Mouse (Mus musculus): Measurements from ENCODE around the gene Slfn8. TPM values are rescaled to one million over a fixed set of nuclear protein-coding genes. Genes with fewer than 3 reads are reported as not detected.

Gene Slfn8
- 4.1 TPM for polyA plus RNA-seq (2014; fragmentation: Illumina TruSeq; extraction: RNeasy Lipid Tissue Mini Kit (QIAGEN cat#74804); ENCODE audit: low read depth, low replicate concordance)

DNA sequence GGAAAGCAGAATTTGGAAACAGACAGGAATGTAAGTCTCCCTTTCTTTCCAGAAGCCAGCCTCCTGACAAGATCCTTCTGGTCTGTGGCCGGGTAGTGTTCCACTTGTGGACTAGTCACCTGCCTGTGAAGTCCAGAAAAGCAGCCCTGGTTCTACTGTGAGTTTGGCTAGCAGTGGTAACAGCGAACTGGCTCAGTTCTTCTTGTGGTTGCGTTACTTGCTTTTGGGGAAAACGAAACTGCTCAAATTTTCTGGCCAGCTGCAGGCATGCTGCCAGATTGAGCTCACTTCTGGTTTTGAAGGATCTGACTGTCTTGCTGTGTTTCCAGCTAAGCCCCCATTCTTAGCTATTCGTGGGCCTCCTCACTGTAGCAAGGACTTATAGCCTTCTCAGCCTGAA lies at the start of gene Slfn8:
TSS of gene Slfn8 (minus strand) at position 190 of the 400 bp plus-strand sequence.

GRCm38 (mm10) chr11:83064946-83065345 lies 44.3 kb upstream of the Slfn8 start, which contains the start of gene Slfn2:
Gene Slfn2 (plus strand): TSS chr11:83065112.

GRCm38 (mm10) chr11:82991469-82992166 lies 29.0 kb downstream of the Slfn8 start, which contains the start of gene Slfn9:
Gene Slfn9 (minus strand): TSS chr11:82991830.

Other genes with a start within 250 kb of the Slfn8 start
- 14.9 TPM for gene Lig3, start 239.7 kb downstream of the Slfn8 start, polyA plus RNA-seq (2014; fragmentation: Illumina TruSeq; extraction: RNeasy Lipid Tissue Mini Kit (QIAGEN cat#74804); ENCODE audit: low read depth, low replicate concordance)
- 28.4 TPM for gene Rffl, start 149.6 kb downstream of the Slfn8 start, polyA plus RNA-seq (2014; fragmentation: Illumina TruSeq; extraction: RNeasy Lipid Tissue Mini Kit (QIAGEN cat#74804); ENCODE audit: low read depth, low replicate concordance)
- gene Rad51d, start 130.2 kb downstream of the Slfn8 start, polyA plus RNA-seq (2014; fragmentation: Illumina TruSeq; extraction: RNeasy Lipid Tissue Mini Kit (QIAGEN cat#74804); ENCODE audit: low read depth, low replicate concordance), result 6.6 TPM
- not detected for gene Fndc8, start 128.7 kb downstream of the Slfn8 start, polyA plus RNA-seq (2014; fragmentation: Illumina TruSeq; extraction: RNeasy Lipid Tissue Mini Kit (QIAGEN cat#74804); ENCODE audit: low read depth, low replicate concordance)
- gene Nle1, start 112.4 kb downstream of the Slfn8 start, polyA plus RNA-seq (2014; fragmentation: Illumina TruSeq; extraction: RNeasy Lipid Tissue Mini Kit (QIAGEN cat#74804); ENCODE audit: low read depth, low replicate concordance), result 1.5 TPM
- 1.3 TPM for gene Unc45b, start 110.3 kb downstream of the Slfn8 start, polyA plus RNA-seq (2014; fragmentation: Illumina TruSeq; extraction: RNeasy Lipid Tissue Mini Kit (QIAGEN cat#74804); ENCODE audit: low read depth, low replicate concordance)
- 55.3 TPM for gene Slfn5, start 69.5 kb downstream of the Slfn8 start, polyA plus RNA-seq (2014; fragmentation: Illumina TruSeq; extraction: RNeasy Lipid Tissue Mini Kit (QIAGEN cat#74804); ENCODE audit: low read depth, low replicate concordance)
- gene Slfn9, start 29.0 kb downstream of the Slfn8 start, polyA plus RNA-seq (2014; fragmentation: Illumina TruSeq; extraction: RNeasy Lipid Tissue Mini Kit (QIAGEN cat#74804); ENCODE audit: low read depth, low replicate concordance), result 1.0 TPM
- gene Slfn2, start 44.3 kb upstream of the Slfn8 start, polyA plus RNA-seq (2014; fragmentation: Illumina TruSeq; extraction: RNeasy Lipid Tissue Mini Kit (QIAGEN cat#74804); ENCODE audit: low read depth, low replicate concordance), result 9.9 TPM
- gene Slfn1, start 96.0 kb upstream of the Slfn8 start, polyA plus RNA-seq (2014; fragmentation: Illumina TruSeq; extraction: RNeasy Lipid Tissue Mini Kit (QIAGEN cat#74804); ENCODE audit: low read depth, low replicate concordance), result not detected
- not detected for gene Slfn4, start 154.4 kb upstream of the Slfn8 start, polyA plus RNA-seq (2014; fragmentation: Illumina TruSeq; extraction: RNeasy Lipid Tissue Mini Kit (QIAGEN cat#74804); ENCODE audit: low read depth, low replicate concordance)
- gene Slfn3, start 170.5 kb upstream of the Slfn8 start, polyA plus RNA-seq (2014; fragmentation: Illumina TruSeq; extraction: RNeasy Lipid Tissue Mini Kit (QIAGEN cat#74804); ENCODE audit: low read depth, low replicate concordance), result 7.4 TPM

Measured in kidney, adult 10 weeks (tissue).